Mouse (Mus musculus) brain, embryonic 14.5 days (tissue): Measurements from ENCODE around the gene Anapc15.

Experiments
- CTCF ChIP-seq: fragments of 200-500 bp; IDR thresholded peaks from 2 replicates; pipeline ENCODE4 v1.5.1; 2012; ENCODE audit warnings: inconsistent platforms, mild to moderate bottlenecking, moderate library complexity, borderline replicate concordance; ENCODE audit not compliant: insufficient read depth, insufficient read length; ENCODE audit errors: extremely low read depth
- POLR2A ChIP-seq: fragments of 200-500 bp; IDR thresholded peaks from 2 replicates; pipeline ENCODE4 v1.6.1; 2012; ENCODE audit warnings: mild to moderate bottlenecking, inconsistent platforms, borderline replicate concordance; ENCODE audit not compliant: poor library complexity, insufficient read depth, insufficient read length, severe bottlenecking; ENCODE audit errors: extremely low read depth

- TF ChIP-seq POLR2A (no peak), CTCF (no peak)
Observed at GRCm38 (mm10) chr7:101906287-101906681, 42.8 kb downstream of the Anapc15 start, which contains the start of gene Tomt.
